Mouse (Mus musculus): ENCODE measurements around the gene Vcl. TPM values are rescaled to one million over a fixed set of nuclear protein-coding genes. Genes with fewer than 3 reads are reported as not detected.

Vcl gene
- polyA plus RNA-seq, 1 experiment from 2014 or later, result 17.0 TPM

GRCm38 (mm10) chr14:20958971-20959370 is 29.8 kb downstream of the Vcl start:
- H3K36me3 ChIP-seq, result no peaks in the 10 kb centered on the region
- 41% methylated on average over 2 of the region's 2 CpGs for WGBS (ENCODE audit: insufficient replicate concordance)
- H3K9me3 ChIP-seq (replicated peaks), result no peaks in the 10 kb centered on the region
- no peak for DNase-seq
- H3K9ac ChIP-seq, result no peak overlapping the region
- no peak overlapping the region for H3K27ac ChIP-seq
- no peaks in the 10 kb centered on the region for H3K27me3 ChIP-seq
- ATAC-seq (ENCODE audit: low read depth), result no peak
- H3K4me1 ChIP-seq (replicated peaks), result peaks cover 19% of the 10 kb centered on the region
- no peak overlapping the region for H3K4me3 ChIP-seq (replicated peaks)
- H3K4me2 ChIP-seq, result no peak overlapping the region

GRCm38 (mm10) chr14:20962466-20962865 is 33.3 kb downstream of the Vcl start:
- no peak overlapping the region for H3K4me3 ChIP-seq (replicated peaks)
- no peaks in the 10 kb centered on the region for H3K27me3 ChIP-seq
- no peak overlapping the region for H3K9ac ChIP-seq
- no peak for ATAC-seq (ENCODE audit: low read depth)
- H3K4me2 ChIP-seq, result no peak overlapping the region
- peaks cover 12% of the 10 kb centered on the region for H3K4me1 ChIP-seq (replicated peaks)
- no peaks in the 10 kb centered on the region for H3K36me3 ChIP-seq
- 44% methylated on average over 1 of the region's 1 CpGs for WGBS (ENCODE audit: insufficient replicate concordance)
- DNase-seq, result no peak
- no peak overlapping the region for H3K27ac ChIP-seq
- no peaks in the 10 kb centered on the region for H3K9me3 ChIP-seq (replicated peaks)

- no peak for ATAC-seq (ENCODE audit: low read depth)
- WGBS (ENCODE audit: insufficient replicate concordance), result 20% methylated on average over 1 of the region's 1 CpGs
Observed at GRCm38 (mm10) chr14:20962906-20963305, 33.7 kb downstream of the Vcl start.

GRCm38 (mm10) chr14:20963863-20964262 is 34.7 kb downstream of the Vcl start:
- peaks cover 12% of the 10 kb centered on the region for H3K4me1 ChIP-seq (replicated peaks)
- DNase-seq (no peak), ATAC-seq (ENCODE audit: low read depth) (no peak)
- no peaks in the 10 kb centered on the region for H3K9me3 ChIP-seq (replicated peaks)
- H3K36me3 ChIP-seq, result no peaks in the 10 kb centered on the region
- H3K27me3 ChIP-seq, result no peaks in the 10 kb centered on the region
- H3K9ac ChIP-seq, result no peak overlapping the region
- no peak overlapping the region for H3K4me2 ChIP-seq
- 65% methylated on average over 4 of the region's 4 CpGs for WGBS (ENCODE audit: insufficient replicate concordance)
- no peak overlapping the region for H3K27ac ChIP-seq
- no peak overlapping the region for H3K4me3 ChIP-seq (replicated peaks)

More at GRCm38 (mm10) chr14:20962906-20963305, 33.7 kb downstream of the Vcl start:
- H3K9me3 ChIP-seq (replicated peaks), result no peaks in the 10 kb centered on the region
- H3K4me1 ChIP-seq (replicated peaks), result peaks cover 12% of the 10 kb centered on the region
- H3K4me3 ChIP-seq (replicated peaks), result no peak overlapping the region
- H3K27ac ChIP-seq, result no peak overlapping the region
- H3K4me2 ChIP-seq, result no peak overlapping the region
- no peak overlapping the region for H3K9ac ChIP-seq
- no peak for DNase-seq
- no peaks in the 10 kb centered on the region for H3K27me3 ChIP-seq
- no peaks in the 10 kb centered on the region for H3K36me3 ChIP-seq

GRCm38 (mm10) chr14:20964285-20964684 is 35.1 kb downstream of the Vcl start:
- 67% methylated on average over 2 of the region's 2 CpGs for WGBS (ENCODE audit: insufficient replicate concordance)

GRCm38 (mm10) chr14:20966959-20967670 is 37.9 kb downstream of the Vcl start:
- H3K4me1 ChIP-seq (replicated peaks), result peaks cover 12% of the 10 kb centered on the region
- no peak overlapping the region for H3K4me3 ChIP-seq (replicated peaks)
- no peak overlapping the region for H3K27ac ChIP-seq

More at GRCm38 (mm10) chr14:20964285-20964684, 35.1 kb downstream of the Vcl start:
- Histone ChIP-seq H3K4me3 (replicated peaks) (no peak overlapping the region), H3K27me3 (no peaks in the 10 kb centered on the region), H3K36me3 (no peaks in the 10 kb centered on the region), H3K9ac (no peak overlapping the region), H3K4me2 (no peak overlapping the region), H3K4me1 (replicated peaks) (peaks cover 12% of the 10 kb centered on the region), H3K9me3 (replicated peaks) (no peaks in the 10 kb centered on the region), H3K27ac (no peak overlapping the region)
- DNase-seq (no peak), ATAC-seq (ENCODE audit: low read depth) (no peak)

GRCm38 (mm10) chr14:20969066-20969465 is 39.9 kb downstream of the Vcl start:
- no peak overlapping the region for H3K4me2 ChIP-seq
- no peak for ATAC-seq (ENCODE audit: low read depth)
- WGBS (ENCODE audit: insufficient replicate concordance), result 86% methylated on average over 1 of the region's 1 CpGs

More at GRCm38 (mm10) chr14:20966959-20967670, 37.9 kb downstream of the Vcl start:
- no peak overlapping the region for H3K4me2 ChIP-seq
- H3K27me3 ChIP-seq, result no peaks in the 10 kb centered on the region
- no peaks in the 10 kb centered on the region for H3K36me3 ChIP-seq
- ATAC-seq (ENCODE audit: low read depth) (no peak), DNase-seq (no peak)
- H3K9ac ChIP-seq, result no peak overlapping the region
- WGBS (ENCODE audit: insufficient replicate concordance), result 77% methylated on average over 3 of the region's 3 CpGs
- no peaks in the 10 kb centered on the region for H3K9me3 ChIP-seq (replicated peaks)

GRCm38 (mm10) chr14:20970389-20970788 is 41.2 kb downstream of the Vcl start:
- H3K9ac ChIP-seq, result no peak overlapping the region
- H3K4me2 ChIP-seq, result no peak overlapping the region
- peaks cover 6% of the 10 kb centered on the region; the same call in 1 of the 2 replicates for H3K4me1 ChIP-seq (replicated peaks)
- no peak for ATAC-seq (ENCODE audit: low read depth)
- no peaks in the 10 kb centered on the region for H3K36me3 ChIP-seq
- H3K9me3 ChIP-seq (replicated peaks), result no peaks in the 10 kb centered on the region
- 70% methylated on average over 6 of the region's 6 CpGs for WGBS (ENCODE audit: insufficient replicate concordance)
- H3K27me3 ChIP-seq, result no peaks in the 10 kb centered on the region
- DNase-seq, result no peak
- no peak overlapping the region for H3K27ac ChIP-seq
- no peak overlapping the region for H3K4me3 ChIP-seq (replicated peaks)

More at GRCm38 (mm10) chr14:20969066-20969465, 39.9 kb downstream of the Vcl start:
- peaks cover 5% of the 10 kb centered on the region; the same call in 1 of the 2 replicates for H3K4me1 ChIP-seq (replicated peaks)
- H3K27ac ChIP-seq, result no peak overlapping the region
- H3K36me3 ChIP-seq, result no peaks in the 10 kb centered on the region
- DNase-seq, result no peak
- no peaks in the 10 kb centered on the region for H3K9me3 ChIP-seq (replicated peaks)
- H3K9ac ChIP-seq, result no peak overlapping the region
- H3K4me3 ChIP-seq (replicated peaks), result no peak overlapping the region
- no peaks in the 10 kb centered on the region for H3K27me3 ChIP-seq

GRCm38 (mm10) chr14:20970927-20971326 is 41.7 kb downstream of the Vcl start:
- WGBS (ENCODE audit: insufficient replicate concordance), result 89% methylated on average over 9 of the region's 9 CpGs
- Histone ChIP-seq H3K9ac (no peak overlapping the region), H3K36me3 (no peaks in the 10 kb centered on the region), H3K27me3 (no peaks in the 10 kb centered on the region), H3K4me2 (no peak overlapping the region), H3K4me1 (replicated peaks) (peaks cover 6% of the 10 kb centered on the region; the same call in 1 of the 2 replicates), H3K27ac (no peak overlapping the region), H3K9me3 (replicated peaks) (no peaks in the 10 kb centered on the region), H3K4me3 (replicated peaks) (no peak overlapping the region)
- ATAC-seq (ENCODE audit: low read depth), result no peak
- no peak for DNase-seq

- Histone ChIP-seq H3K27ac (no peak overlapping the region), H3K4me3 (replicated peaks) (no peak overlapping the region)
- ATAC-seq (ENCODE audit: low read depth), result no peak
Observed at GRCm38 (mm10) chr14:20973821-20974220, 44.6 kb downstream of the Vcl start.

GRCm38 (mm10) chr14:20976741-20977140 is 47.5 kb downstream of the Vcl start:
- Histone ChIP-seq H3K4me1 (replicated peaks) (peaks cover 25% of the 10 kb centered on the region), H3K9me3 (replicated peaks) (no peaks in the 10 kb centered on the region), H3K27me3 (no peaks in the 10 kb centered on the region), H3K4me3 (replicated peaks) (no peak overlapping the region), H3K9ac (no peak overlapping the region), H3K36me3 (no peaks in the 10 kb centered on the region), H3K27ac (no peak overlapping the region), H3K4me2 (no peak overlapping the region)
- DNase-seq (no peak), ATAC-seq (ENCODE audit: low read depth) (no peak)
- 31% methylated on average over 1 of the region's 1 CpGs for WGBS (ENCODE audit: insufficient replicate concordance)

More at GRCm38 (mm10) chr14:20973821-20974220, 44.6 kb downstream of the Vcl start:
- Histone ChIP-seq H3K9me3 (replicated peaks) (no peaks in the 10 kb centered on the region), H3K36me3 (no peaks in the 10 kb centered on the region), H3K9ac (no peak overlapping the region), H3K4me2 (no peak overlapping the region), H3K27me3 (no peaks in the 10 kb centered on the region), H3K4me1 (replicated peaks) (peaks cover 25% of the 10 kb centered on the region)
- DNase-seq, result no peak

GRCm38 (mm10) chr14:20977726-20978125 is 48.5 kb downstream of the Vcl start:
- Histone ChIP-seq H3K36me3 (peaks cover 4% of the 10 kb centered on the region; the same call in 1 of the 2 replicates), H3K4me3 (replicated peaks) (no peak overlapping the region), H3K4me1 (replicated peaks) (peaks cover 28% of the 10 kb centered on the region), H3K9ac (no peak overlapping the region), H3K27me3 (no peaks in the 10 kb centered on the region), H3K27ac (no peak overlapping the region), H3K4me2 (no peak overlapping the region), H3K9me3 (replicated peaks) (no peaks in the 10 kb centered on the region)
- WGBS (ENCODE audit: insufficient replicate concordance), result 39% methylated on average over 2 of the region's 2 CpGs
- ATAC-seq (ENCODE audit: low read depth), result no peak
- DNase-seq, result no peak

All from liver, embryonic 13.5 days (tissue).